Comparison of ENCODE assay signal across 14 mouse cellular contexts in the genomic region with DNA sequence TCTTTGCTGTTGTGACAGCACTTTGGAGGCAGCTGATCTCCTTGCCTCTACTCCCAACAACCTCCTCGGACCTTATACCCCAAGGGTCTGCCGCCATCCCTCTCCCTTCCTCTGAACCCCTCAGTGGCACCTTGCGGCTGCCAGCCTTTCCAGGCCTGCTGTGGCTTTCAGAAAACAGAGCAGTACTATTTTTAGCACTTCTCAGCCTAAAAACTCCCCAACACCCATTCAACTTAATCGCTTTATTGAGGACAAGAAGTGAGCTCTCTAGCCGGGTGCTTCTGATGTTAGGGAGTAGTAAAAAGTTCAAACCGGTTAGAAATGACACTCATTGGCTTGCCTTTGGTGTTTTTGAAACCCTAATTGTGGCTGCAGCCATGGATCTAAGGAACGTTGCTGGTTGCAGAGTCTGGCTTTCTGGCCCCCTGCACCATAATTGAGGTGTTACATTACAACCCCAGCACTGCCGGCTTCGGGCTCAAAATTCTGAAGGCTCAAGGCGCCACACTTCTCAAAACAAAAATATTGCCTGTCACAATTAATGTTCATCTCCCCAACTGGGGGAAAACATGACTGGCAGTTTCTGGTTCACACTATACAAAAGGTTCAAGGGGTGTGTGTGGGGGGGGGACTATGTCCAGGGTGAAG.
DNase-seq lines count a peak whose midpoint lies in the region; ATAC-seq and TF ChIP-seq lines count a peak whose summit lies in the region.
"Had no signal": no experiment of that assay in that cellular context is flagged by ENCODE, and none has a peak within 500 bp of the region (broad histone marks: within the 10 kb centered on the region; RNA-seq: fewer than 3 reads in every experiment).

No protein-coding gene starts in this region.

- peaks cover 36% of the 10 kb centered on the region for H3K4me1 ChIP-seq in heart, embryonic 12.5 days (replicated peaks)
- H3K4me1 ChIP-seq in cortical plate, adult 2 months (ENCODE audit: control insufficient read depth, insufficient read depth, low read length): peaks cover 42% of the 10 kb centered on the region
- peaks cover 74% of the 10 kb centered on the region for H3K4me1 ChIP-seq in embryonic facial prominence, embryonic 10.5 days
- H3K4me1 ChIP-seq in limb, embryonic 11.5 days (ENCODE audit: control insufficient read depth, insufficient read depth, low read length): peaks cover 39% of the 10 kb centered on the region
- peaks cover 19% of the 10 kb centered on the region; the same call in 1 of the 2 replicates for H3K4me1 ChIP-seq in kidney, embryonic 14.5 days (ENCODE audit: control insufficient read depth, insufficient read depth, low read length)

- peak overlapping the region; percentile 18 for H3K4me2 ChIP-seq in heart, embryonic 12.5 days
- H3K4me2 ChIP-seq in limb, embryonic 11.5 days (ENCODE audit: low read depth, severe bottlenecking): 0 out of 2 replicates have a peak overlapping the region, but pooled peaks have one; percentile 24
- no peak overlapping the region for H3K4me2 ChIP-seq in kidney, embryonic 14.5 days (replicated peaks; ENCODE audit: low read depth, low read length)
- H3K4me2 ChIP-seq: stomach, embryonic 15.5 days had no signal

- no peaks in the 10 kb centered on the region for H3K9me3 ChIP-seq in heart, embryonic 12.5 days (replicated peaks)
- no peaks in the 10 kb centered on the region for H3K9me3 ChIP-seq in embryonic facial prominence, embryonic 10.5 days
- H3K9me3 ChIP-seq in limb, embryonic 11.5 days (ENCODE audit: control insufficient read depth, low read length): no peaks in the 10 kb centered on the region
- no peaks in the 10 kb centered on the region for H3K9me3 ChIP-seq in kidney, embryonic 14.5 days (ENCODE audit: control insufficient read depth, low read length)
- H3K9me3 ChIP-seq: stomach, embryonic 15.5 days had no signal

- DNase-seq in heart, postnatal 36 days: no peak
- DNase-seq in embryonic facial prominence, embryonic 10.5 days (ENCODE audit: low spot score): peak; percentile 70
- peak; percentile 67 for DNase-seq in limb, embryonic 11.5 days (ENCODE audit: low spot score)
- DNase-seq in left cerebral cortex, postnatal 4 days: no peak
- DNase-seq: cerebellum, adult 8-10 months; kidney, postnatal 36 days; thymus, postnatal 4 days had no signal

- no peak for ATAC-seq in heart, embryonic 12.5 days (ENCODE audit: insufficient number of reproducible peaks, low FRiP score)
- peak; percentile 56; the same call in 1 of the 2 replicates for ATAC-seq in limb, embryonic 11.5 days (ENCODE audit: insufficient number of reproducible peaks, low FRiP score, low TSS enrichment, low read depth)
- ATAC-seq in kidney, embryonic 14.5 days (ENCODE audit: low FRiP score, low TSS enrichment): no peak
- ATAC-seq: intestine, postnatal 0 days had no signal

- peak overlapping the region; percentile 48; the same call in 1 of the 2 replicates for H3K9ac ChIP-seq in heart, embryonic 12.5 days
- H3K9ac ChIP-seq in limb, embryonic 11.5 days (ENCODE audit: low read length): no peak overlapping the region
- no peak overlapping the region for H3K9ac ChIP-seq in kidney, embryonic 14.5 days (ENCODE audit: low read depth, low read length)
- H3K9ac ChIP-seq: liver, embryonic 14.5 days; stomach, embryonic 15.5 days had no signal

- H3K27me3 ChIP-seq in heart, embryonic 12.5 days (replicated peaks): no peaks in the 10 kb centered on the region; the same call in 1 of the 2 replicates
- H3K27me3 ChIP-seq in embryonic facial prominence, embryonic 10.5 days (replicated peaks; ENCODE audit: low read depth, poor library complexity, severe bottlenecking): peaks cover 36% of the 10 kb centered on the region
- no peaks in the 10 kb centered on the region for H3K27me3 ChIP-seq in limb, embryonic 11.5 days (ENCODE audit: control insufficient read depth, insufficient read depth, low read length)
- peaks cover 22% of the 10 kb centered on the region for H3K27me3 ChIP-seq in kidney, embryonic 14.5 days (ENCODE audit: control insufficient read depth, insufficient read depth, low read length)
- H3K27me3 ChIP-seq: CH12.LX had no signal

- no peak for TF ChIP-seq CTCF in cortical plate, adult 2 months (IDR thresholded peaks at IDR 0.05; ENCODE audit: extremely low read depth, insufficient read depth, low read length)

- H3K4me3 ChIP-seq in heart, embryonic 12.5 days: no peak overlapping the region
- H3K4me3 ChIP-seq in cortical plate, adult 2 months (ENCODE audit: insufficient read depth, low read length): no peak overlapping the region
- H3K4me3 ChIP-seq in embryonic facial prominence, embryonic 10.5 days: no peak overlapping the region
- H3K4me3 ChIP-seq in limb, embryonic 11.5 days (ENCODE audit: low read depth, low read length): no peak overlapping the region
- no peak overlapping the region for H3K4me3 ChIP-seq in kidney, embryonic 14.5 days (ENCODE audit: low read length)
- H3K4me3 ChIP-seq: stomach, embryonic 15.5 days had no signal

- no peaks in the 10 kb centered on the region for H3K36me3 ChIP-seq in heart, embryonic 12.5 days
- H3K36me3 ChIP-seq in embryonic facial prominence, embryonic 10.5 days (replicated peaks): no peaks in the 10 kb centered on the region
- H3K36me3 ChIP-seq in limb, embryonic 11.5 days (ENCODE audit: control insufficient read depth, insufficient read depth, low read length): no peaks in the 10 kb centered on the region
- H3K36me3 ChIP-seq in kidney, embryonic 14.5 days (ENCODE audit: control insufficient read depth, insufficient read depth, low read length): no peaks in the 10 kb centered on the region
- H3K36me3 ChIP-seq: stomach, embryonic 15.5 days had no signal

- no peak for TF ChIP-seq POLR2A in cortical plate, adult 2 months (IDR thresholded peaks at IDR 0.05; ENCODE audit: extremely low read depth, insufficient read depth, low read length)

- H3K27ac ChIP-seq in heart, embryonic 12.5 days (ENCODE audit: poor library complexity, severe bottlenecking): peak overlapping the region; percentile 60
- 0 out of 2 replicates have a peak overlapping the region, but pooled peaks have one; percentile 4 for H3K27ac ChIP-seq in cortical plate, adult 2 months (ENCODE audit: insufficient read depth, low read length)
- H3K27ac ChIP-seq in embryonic facial prominence, embryonic 10.5 days (replicated peaks): peak overlapping the region; percentile 46; the same call in 1 of the 2 replicates
- peak overlapping the region; percentile 47 for H3K27ac ChIP-seq in limb, embryonic 11.5 days (replicated peaks; ENCODE audit: low read depth, low read length)
- no peak overlapping the region for H3K27ac ChIP-seq in kidney, embryonic 14.5 days (ENCODE audit: low read depth, low read length)
- H3K27ac ChIP-seq: liver, embryonic 14.5 days; stomach, embryonic 15.5 days had no signal

- intact Hi-C loops in heart, postnatal 36 days (cut with DNase I): no loop called here
- intact Hi-C loops in left cerebral cortex, postnatal 4 days (cut with DNase I): no loop called here

- 34% methylated on average over 10 of the region's 10 CpGs for WGBS in heart, embryonic 12.5 days
- WGBS in embryonic facial prominence, embryonic 10.5 days: 33% methylated on average over 10 of the region's 10 CpGs
- 3% methylated on average over 10 of the region's 10 CpGs for WGBS in limb, embryonic 11.5 days
- WGBS in kidney, embryonic 14.5 days: 6% methylated on average over 10 of the region's 10 CpGs

Comparison
In these comparisons a context has a peak if more than half of its experiments do, and no peak if none do; other contexts are left out.
1. DNase-seq: peak in embryonic facial prominence, embryonic 10.5 days (single experiment) and limb, embryonic 11.5 days (single experiment); none in heart, postnatal 36 days (0 of 2) and left cerebral cortex, postnatal 4 days (single experiment).